Mouse (Mus musculus): ENCODE data around the gene Fyco1.

Gene Fyco1

GRCm38 (mm10) chr9:123740799-123741198, 110.9 kb downstream of the Fyco1 start:
- DNase-seq (ENCODE audit: low spot score) = no peak

Measured in adipocyte (in vitro differentiated cells).